Mouse (Mus musculus) heart, adult 8-10 months (tissue): Measurements from ENCODE around the gene A630089N07Rik. TPM values are rescaled to one million over a fixed set of nuclear protein-coding genes. Genes with fewer than 3 reads are reported as not detected.
"Not testable (repeated sequence)": the region's sequence is repeated elsewhere in the genome, so short reads cannot be mapped to it uniquely, and the experiment has no call there.

Experiments
- DNase-seq: peaks from one replicate; pipeline ENCODE4 v3.0.0; 2022; ENCODE audit warnings: low spot score
- total RNA-seq, 4 experiments: library from RNA; stranded (reverse); gene quantifications; 2 replicates each; pipeline ENCODE4 v1.2.4; 2022

The A630089N07Rik gene
- 1 to 10 TPM; 1.6 to 2.2 (median 2.1) TPM for total RNA-seq

- DNase-seq = peak; percentile 89
Measured at GRCm38 (mm10) chr16:98081889-98082818, at the start of gene A630089N07Rik. Gene A630089N07Rik (minus strand): TSS chr16:98082450.

GRCm38 (mm10) chr16:98107109-98107508, 24.9 kb upstream of the A630089N07Rik start:
- DNase-seq = no peak

DNA sequence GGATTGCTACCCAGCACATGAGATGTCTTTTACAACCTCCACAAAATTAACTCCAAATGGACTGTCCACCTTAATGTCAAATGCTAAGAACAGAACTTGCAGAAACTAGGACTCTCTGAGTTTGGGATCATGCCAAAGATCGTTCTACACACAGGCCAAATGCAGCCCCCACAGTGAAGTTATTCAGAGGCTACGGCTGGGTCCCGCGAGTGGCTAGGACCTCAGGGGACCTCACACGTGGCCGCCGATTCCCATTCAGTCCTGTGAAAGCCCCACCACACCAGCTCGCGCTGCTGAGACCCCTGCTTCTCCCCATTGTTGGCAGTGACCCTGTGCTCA, 731 bp downstream of the A630089N07Rik start:
- not testable (repeated sequence) for DNase-seq

DNA sequence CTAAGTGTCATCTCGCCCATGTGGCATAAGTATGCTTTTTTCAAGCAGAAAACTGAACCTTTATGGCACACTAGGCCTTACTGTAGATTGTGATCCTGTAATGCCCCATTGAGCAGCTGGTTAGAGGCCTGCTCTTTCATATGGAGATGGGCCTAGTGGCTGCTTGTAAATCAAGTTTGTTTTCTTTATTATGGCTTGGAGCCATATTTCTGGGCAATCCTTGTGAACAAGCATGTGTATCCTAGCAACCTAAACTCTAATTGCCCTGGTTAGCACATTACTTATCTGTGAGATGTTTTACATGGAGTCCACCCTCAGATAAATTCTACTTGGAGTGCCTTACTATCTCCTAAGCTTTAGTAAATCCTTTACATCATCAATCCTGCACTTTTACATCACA, 1.1 kb downstream of the A630089N07Rik start:
- DNase-seq = not testable (repeated sequence)

- DNase-seq = not testable (repeated sequence)
Measured at GRCm38 (mm10) chr16:98079382-98079781, 2.9 kb downstream of the A630089N07Rik start.

GRCm38 (mm10) chr16:98041676-98042075, 40.6 kb downstream of the A630089N07Rik start:
- peak; percentile 16 for DNase-seq

DNA sequence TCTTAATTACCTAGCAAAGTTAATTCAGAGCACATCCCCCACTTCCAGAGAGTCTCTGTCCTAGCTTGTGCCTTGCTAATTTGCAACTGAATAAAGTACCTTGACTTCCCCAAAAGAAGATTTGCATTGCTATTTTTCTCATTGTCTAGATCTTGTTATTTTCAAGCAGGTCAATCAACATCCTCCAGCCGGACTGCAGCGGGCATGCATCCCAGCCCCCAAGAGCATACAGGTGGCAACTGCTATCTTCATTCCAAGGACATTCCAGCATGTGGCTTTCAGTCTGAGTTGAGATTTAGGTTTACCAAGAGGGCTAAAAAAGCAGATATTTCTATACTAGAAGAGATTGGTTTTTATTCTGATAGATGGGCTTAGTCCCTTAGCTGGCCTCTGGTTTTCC, 47.3 kb downstream of the A630089N07Rik start:
- DNase-seq = not testable (repeated sequence)

- not testable (repeated sequence) for DNase-seq
Measured at GRCm38 (mm10) chr16:98026186-98026585, 56.1 kb downstream of the A630089N07Rik start.

DNA sequence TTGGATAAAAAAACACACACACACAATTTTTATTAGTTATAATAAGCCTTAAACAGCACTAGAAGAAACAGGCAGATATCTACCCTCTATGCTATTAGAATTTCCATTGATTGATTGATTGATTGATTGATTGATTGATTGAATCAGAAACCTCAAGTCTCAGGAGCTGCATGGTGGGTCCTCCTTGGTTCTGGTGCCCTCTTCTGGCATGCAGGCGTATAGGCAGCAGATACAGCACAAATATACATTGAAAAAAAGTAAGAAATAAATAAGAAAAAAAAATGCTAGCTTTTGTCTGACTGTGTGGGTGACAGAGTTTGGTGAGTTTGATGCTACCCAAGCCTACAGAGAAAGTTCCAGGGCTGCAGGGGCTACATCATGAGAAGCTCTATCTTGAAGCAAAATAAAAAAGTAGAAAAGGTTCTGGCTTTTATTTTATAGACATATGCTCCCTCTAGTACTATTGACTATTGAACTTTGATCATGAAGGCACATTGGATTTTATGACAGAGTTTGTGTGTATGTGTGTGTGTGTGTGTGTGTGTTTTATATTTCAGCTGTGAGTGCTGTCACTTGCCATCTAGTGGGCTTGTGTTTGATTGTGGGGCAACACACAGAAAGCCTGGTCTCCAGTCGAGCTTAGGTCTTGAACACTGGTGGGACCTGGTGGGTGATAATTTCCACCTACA, 59.4 kb downstream of the A630089N07Rik start:
- no peak for DNase-seq

GRCm38 (mm10) chr16:98022081-98022480, 60.2 kb downstream of the A630089N07Rik start:
- DNase-seq = no peak

DNA sequence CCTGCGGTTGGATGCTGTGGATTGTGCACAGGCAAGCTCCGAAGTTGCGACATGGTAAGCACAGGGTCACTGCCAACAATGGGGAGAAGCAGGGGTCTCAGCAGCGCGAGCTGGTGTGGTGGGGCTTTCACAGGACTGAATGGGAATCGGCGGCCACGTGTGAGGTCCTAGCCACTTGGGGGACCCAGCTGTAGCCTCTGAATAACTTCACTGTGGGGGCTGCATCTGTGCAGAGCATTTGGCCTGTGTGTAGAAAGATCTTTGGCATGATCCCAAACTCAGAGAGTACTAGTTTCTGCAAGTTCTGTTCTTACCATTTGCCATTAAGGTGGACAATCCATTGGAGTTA, 84.9 kb downstream of the A630089N07Rik start:
- DNase-seq = not testable (repeated sequence)

- peak; percentile 91 for DNase-seq
Measured at GRCm38 (mm10) chr16:97996616-97997382, 85.5 kb downstream of the A630089N07Rik start, which contains the start of gene B230307C23Rik. Gene B230307C23Rik (plus strand): TSS chr16:97997315.

DNA sequence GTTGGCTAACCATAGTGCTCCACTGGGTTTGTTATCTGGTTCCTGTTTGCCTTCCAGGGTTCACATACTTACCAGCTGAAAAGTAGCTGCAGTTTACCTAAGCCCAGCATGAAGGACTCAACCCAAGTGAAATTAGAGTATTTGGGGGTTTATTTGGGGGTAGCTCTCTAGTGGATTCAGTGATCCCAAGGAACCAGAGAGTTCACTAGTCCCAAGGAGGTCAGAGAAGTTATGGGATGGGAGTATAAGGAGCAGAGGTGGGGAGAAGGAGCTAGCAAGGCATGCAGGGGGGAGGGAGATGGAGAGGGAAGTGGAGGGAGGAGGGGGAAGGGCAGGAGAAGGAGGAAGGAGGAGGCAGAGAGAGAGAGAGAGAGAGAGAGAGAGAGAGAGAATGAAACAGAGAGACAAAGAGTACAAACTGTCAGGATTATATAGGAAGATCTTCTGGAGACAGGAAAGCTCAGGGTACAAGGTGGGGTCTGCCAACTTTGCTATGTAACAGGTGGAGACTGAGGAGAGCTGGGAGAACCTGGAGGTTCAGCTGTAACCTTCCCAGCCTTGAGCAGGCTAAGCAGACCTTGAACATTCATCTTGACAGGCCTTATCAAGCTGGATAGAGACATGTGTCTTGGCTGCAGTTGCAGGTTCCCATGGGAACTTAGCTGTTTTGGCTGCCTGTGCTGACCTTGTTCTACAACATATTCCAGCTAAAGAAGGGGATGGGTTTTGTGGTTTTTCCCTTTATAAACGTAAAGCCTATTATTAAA, 86.2 kb downstream of the A630089N07Rik start:
- DNase-seq = peak; percentile 66

DNA sequence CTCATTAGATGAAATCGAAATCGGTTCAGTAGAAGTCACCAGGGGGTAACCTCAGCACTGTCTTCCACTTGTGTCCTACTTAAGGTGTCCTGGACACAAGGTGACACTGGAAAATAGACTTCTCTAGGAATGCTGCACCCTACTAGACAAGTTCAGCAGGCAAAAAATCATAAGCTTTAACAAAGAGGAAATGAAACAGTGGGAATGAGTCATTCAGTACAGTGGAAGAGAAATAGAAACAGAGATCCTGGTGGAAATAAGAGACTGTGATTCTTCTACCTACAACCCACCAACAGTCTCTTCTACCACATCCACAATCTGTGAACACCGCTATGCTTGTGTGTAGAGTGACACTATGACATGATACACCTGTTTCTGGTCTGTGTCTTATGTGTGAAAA, 89.8 kb downstream of the A630089N07Rik start:
- DNase-seq = not testable (repeated sequence)

DNA sequence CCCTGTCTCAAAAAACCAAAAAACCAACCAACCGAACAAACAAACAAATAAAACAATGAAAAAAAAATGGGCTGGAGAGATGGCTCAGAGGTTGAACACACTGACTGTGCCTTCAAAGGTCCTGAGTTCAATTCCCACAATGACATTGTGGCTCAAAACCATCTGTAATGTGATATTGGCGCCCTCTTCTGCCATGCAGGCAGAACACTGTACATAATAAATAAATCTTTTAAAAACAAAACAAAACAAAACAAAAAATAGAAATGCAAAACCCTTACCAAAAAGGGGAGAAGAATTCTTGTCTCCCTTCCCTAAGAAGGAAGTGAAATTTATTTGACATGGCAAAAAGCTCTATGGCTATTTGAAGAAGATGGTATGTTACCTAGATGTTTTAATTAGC, 90.7 kb downstream of the A630089N07Rik start:
- no peak for DNase-seq

GRCm38 (mm10) chr16:97984589-97984988, 97.7 kb downstream of the A630089N07Rik start:
- no peak for DNase-seq

GRCm38 (mm10) chr16:97981362-97981761, 100.9 kb downstream of the A630089N07Rik start:
- no peak for DNase-seq

- no peak for DNase-seq
Measured at GRCm38 (mm10) chr16:97977722-97978121, 104.5 kb downstream of the A630089N07Rik start.

DNA sequence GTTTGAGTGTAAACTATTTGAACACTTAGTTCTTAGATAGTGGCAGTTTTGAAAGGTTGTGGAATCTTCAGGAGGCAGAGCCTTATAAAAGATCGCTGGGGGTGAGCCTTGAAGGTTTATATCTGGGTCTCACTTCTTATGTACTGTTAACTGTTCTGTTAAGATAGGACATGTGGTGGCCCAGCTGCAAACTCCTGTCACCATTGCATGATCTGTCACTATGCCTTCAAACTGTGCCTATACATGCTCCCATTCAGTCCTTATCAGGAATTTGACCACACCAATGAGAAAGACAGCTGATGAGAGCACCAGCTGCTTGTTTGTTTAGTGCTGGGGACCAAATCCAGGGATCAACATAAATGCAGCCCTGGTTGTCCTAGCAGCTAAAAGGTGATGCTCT, 105.0 kb downstream of the A630089N07Rik start:
- no peak for DNase-seq

DNA sequence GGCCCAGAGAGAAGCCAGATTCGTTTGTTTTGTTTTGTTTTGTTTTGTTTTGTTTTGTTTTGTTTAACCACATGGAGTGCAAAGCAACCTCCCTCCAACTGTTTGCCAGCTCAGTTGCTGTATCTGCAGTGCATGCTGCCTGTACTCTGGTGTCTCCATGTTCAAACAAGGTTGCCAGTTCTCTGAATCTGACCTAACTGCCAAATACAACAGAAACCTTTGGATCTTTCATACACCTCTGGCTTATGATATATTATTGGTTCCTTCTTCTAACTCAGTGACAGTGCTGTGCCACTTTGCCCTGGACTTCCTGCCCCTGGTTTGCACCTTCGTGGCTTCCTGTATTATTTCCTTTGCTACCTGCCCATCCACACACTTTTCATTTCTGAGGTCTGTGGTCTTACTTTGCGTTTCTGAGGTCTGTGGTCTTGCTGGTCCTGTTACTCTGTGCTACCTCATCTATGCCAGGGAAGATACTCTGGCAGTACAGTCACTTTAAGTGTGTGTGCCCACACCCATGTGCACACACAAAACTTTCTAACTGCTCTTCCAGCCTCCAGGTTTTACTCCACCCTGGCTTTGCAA, 118.2 kb downstream of the A630089N07Rik start:
- DNase-seq = no peak
